Mouse (Mus musculus) cerebellum, adult (tissue): ENCODE results near the gene Ift172.
"Not testable (repeated sequence)": the region's sequence is repeated elsewhere in the genome, so short reads cannot be mapped to it uniquely, and the experiment has no call there.

Experiments used
- ATAC-seq: cut with Nextera tagmentation; 2 replicates; pipeline ENCODE4 v1.9.2; 2017; ENCODE audit warnings: mild to moderate bottlenecking, moderate library complexity, mixed read lengths; ENCODE audit not compliant: insufficient number of reproducible peaks, low FRiP score, low TSS enrichment

Gene Ift172

GRCm38 (mm10) chr5:31219474-31219873, 71.4 kb downstream of the Ift172 start:
- ATAC-seq, result no peak

GRCm38 (mm10) chr5:31219070-31219469, 71.8 kb downstream of the Ift172 start:
- ATAC-seq, result no peak

- no peak for ATAC-seq
These were observed 72.6 kb downstream of the Ift172 start for GRCm38 (mm10) chr5:31218294-31218693.

GRCm38 (mm10) chr5:31216554-31216953, 74.4 kb downstream of the Ift172 start:
- not testable (repeated sequence) for ATAC-seq

- ATAC-seq, result no peak
These were observed 86.5 kb downstream of the Ift172 start for GRCm38 (mm10) chr5:31204421-31204820.

- no peak for ATAC-seq
These were observed 87.0 kb downstream of the Ift172 start for GRCm38 (mm10) chr5:31203866-31204265.
